Mouse (Mus musculus) cerebellum, postnatal 14 days (tissue): ENCODE measurements around the gene Asb2.

Experiments
- DNase-seq, 2 experiments: peaks; one replicate each; pipeline ENCODE4 v3.0.0; 2021; ENCODE audit warnings: mixed read lengths in 2 of 2

Gene Asb2

GRCm38 (mm10) chr12:103358951-103359801, 3.4 kb upstream of the Asb2 start:
- no peak for DNase-seq

- no peak for DNase-seq
These were observed 2.4 kb upstream of the Asb2 start for GRCm38 (mm10) chr12:103358216-103358615.

DNA sequence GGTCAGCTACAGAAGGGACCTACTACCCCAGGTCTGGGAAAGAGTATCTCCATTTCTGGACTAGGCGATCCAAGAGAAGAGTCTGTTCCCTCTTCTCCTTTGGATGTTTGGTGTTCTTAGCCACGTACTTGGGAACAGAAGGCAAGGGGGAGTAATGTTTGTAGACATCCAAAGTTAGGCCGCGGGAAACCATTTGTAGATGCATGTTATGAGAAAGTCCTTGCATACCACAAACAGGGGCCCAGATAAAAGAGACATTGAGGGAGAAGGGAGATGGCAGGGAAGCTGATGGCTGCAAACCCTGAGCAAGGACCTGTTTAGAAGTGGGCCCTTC, 581 bp upstream of the Asb2 start:
- DNase-seq: no peak

DNA sequence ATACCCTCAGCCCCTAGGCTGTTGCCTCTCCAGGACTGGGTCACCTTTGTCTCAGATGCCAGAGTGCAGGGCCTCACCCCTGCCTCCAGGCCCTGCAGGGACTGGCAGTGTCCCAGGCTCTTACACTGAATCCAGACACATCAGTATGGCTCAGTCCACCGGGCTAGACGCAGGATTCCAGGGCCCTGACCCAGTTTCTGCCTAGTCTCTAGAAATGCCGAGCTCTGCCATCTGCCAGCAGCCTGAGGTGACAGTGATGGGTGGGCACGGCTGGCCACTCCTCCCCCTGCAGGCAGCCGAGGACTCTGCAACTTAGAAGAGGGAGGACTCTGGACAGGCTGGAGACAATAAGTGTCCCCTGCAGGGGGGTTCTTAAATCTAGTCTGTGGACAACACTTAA, 2.3 kb downstream of the Asb2 start:
- DNase-seq: peak; percentile 78 to 81

DNA sequence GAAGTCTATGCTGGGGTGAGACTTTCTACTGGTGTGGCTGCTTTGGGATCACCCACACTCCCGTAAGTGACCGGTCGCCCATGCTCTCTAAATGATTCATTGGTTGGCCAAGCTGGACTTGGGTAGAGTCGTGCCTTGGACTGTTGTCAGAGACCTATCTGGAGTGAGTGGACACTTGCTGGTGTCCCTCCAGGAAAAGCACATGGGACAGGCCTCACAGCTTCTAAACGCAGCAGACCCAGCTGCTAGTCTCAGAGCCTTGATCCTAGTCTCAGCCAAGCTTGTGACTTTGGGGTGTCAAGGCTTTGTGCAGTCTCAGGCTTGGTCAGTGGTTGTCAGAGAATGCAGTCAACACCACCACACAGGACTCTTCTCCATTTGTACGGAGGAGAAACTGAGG, 3.1 kb downstream of the Asb2 start:
- DNase-seq: no peak

DNA sequence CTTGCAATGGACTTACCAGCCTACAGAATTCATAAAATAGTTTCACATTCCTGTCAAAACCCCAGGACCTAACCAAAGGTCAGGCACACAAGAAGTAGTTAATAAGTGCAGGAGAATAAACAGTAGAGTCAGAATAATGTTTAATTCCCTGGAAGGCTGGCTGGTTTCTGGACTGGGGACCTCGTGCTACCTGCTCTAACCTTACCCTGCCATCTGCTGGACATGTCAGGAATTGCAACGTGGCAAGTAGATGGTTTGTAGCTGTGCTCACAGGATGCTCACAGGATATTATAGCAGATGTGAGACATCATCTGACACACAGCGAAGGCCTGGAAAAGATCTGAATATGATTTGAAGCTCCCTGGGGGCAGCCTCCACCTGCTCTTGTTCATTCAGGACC, 7.3 kb downstream of the Asb2 start:
- DNase-seq: peak; percentile 91 to 96

DNA sequence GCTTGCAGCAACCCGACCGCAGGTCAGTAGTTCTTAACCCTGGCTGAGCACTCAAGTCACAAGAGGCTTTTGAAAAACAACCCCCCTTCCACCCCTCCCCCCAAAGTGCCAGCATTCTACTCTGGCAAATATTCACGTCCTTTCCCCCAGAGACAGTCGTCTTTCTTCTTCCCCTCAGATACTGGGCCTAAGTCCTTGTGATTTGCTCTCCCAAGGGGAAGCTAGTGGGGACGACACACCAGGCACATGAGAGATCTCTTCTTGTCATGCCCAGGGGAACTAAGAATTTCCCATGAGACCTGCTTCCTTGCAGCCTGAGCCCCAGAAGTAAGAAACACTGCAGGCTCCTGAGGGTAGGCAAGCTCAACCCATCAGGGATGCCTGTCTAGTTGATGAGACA, 8.4 kb downstream of the Asb2 start:
- no peak for DNase-seq

DNA sequence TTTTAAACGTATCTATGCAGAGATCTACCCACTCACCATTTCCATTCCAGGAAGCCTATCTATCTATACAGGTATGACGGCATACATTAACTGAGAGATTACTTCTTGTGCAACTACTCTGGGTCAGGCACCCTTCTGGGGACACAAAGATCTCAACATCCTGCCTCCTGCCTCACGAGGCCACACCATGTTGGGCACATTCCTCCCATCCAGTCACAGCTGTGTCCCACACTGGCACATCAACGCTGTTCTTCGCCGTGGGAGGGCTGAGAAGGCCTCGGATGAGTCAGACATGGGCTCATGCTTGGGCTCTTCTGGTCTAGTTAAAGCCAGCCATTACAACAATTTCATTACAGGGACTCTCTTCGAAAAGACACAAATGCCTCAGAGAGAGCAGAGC, 8.9 kb downstream of the Asb2 start:
- DNase-seq: no peak

- DNase-seq: no peak
These were observed 10.9 kb downstream of the Asb2 start for GRCm38 (mm10) chr12:103344934-103345333.

DNA sequence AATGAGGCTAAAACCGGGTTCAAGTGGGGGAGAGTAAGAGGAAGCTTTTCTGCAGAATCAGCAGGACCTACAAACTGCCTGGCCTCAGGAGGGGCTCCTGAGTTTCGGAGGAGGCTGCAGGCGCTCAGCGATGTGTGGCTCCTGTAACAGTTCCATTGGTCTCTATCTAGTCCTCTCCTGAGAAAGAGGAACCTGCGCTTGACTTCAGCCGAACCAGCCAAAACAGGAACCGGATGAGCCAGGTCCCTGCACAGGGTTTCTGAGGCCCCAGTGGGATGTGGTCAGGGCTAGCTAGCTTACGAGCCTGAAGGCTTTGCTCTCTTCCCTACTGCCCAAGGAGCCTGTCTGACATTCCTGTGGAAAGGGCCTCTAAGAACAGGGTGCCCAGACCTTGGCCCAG, 12.3 kb downstream of the Asb2 start:
- no peak for DNase-seq

- no peak for DNase-seq
These were observed 14.6 kb downstream of the Asb2 start for GRCm38 (mm10) chr12:103341212-103341611.

DNA sequence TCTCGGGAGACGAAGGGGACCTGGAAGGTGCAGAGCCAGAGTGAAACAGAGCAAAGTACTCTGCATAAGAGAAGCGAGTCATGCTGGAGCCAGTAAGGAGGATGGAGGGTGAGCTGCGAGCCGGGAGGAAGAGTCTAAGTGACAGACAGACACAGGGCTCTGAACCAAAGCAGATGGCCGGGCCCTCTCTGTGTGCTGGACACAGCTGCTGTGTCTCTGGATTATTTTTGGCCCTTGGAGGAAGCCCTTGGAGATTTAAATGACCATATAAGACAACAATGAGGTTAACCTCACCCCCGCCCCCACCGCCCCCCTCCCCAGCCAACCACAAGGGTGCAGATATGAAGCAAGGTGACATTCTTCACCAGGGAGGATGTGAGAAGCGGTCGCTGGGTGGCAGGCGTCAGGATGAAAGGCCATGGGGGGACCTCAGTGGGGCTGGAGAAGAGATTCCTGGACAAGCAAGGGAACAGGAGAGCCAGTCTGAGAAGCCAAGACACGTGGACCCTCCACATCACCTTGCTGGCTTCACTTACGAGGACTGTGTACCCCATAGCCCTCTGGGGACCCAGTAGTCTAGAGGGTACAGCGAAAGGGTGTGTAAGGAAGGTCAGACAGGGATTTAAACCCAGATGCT, 17.5 kb downstream of the Asb2 start:
- no peak for DNase-seq

DNA sequence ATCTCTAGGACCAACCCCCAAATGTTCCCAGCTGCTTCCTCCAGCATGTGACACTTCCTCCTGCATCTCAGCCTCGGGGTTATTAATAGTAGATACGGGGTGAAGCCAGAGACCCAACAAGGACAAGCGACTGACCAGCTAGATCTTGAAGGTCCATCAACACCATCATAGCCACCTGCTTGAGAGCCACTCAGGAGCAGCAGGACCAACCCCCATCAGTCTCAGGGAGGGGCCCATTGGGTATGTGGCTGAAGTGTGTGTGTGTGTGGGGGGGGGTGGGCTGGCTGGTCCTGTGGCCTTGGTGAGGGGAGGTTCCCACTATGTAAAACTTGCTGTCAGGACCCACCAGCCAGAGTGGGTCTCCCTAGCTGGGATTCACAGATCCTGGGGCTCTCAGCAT, 19.0 kb downstream of the Asb2 start:
- no peak for DNase-seq

GRCm38 (mm10) chr12:103333426-103333825, 22.4 kb downstream of the Asb2 start:
- no peak for DNase-seq

DNA sequence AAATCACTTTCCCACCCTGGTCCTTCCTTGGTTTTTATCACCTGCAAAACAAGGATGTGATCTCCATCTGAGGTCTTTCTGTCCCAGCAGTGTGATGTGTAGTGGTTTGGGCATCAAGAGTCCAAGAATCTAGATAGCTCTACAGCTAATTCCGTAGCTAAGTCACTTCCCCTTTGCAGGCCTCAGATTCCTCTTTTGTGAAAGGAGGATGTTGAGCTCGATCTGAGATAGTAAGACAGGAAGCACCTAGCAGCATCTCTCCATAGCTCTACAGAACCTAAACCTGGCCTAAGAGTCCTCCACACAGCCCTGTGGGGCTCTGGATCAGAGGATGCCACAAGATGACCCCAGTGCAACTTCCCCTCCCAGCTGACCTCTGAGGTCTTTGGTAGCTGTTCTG, 22.9 kb downstream of the Asb2 start:
- no peak for DNase-seq

GRCm38 (mm10) chr12:103331491-103331890, 24.3 kb downstream of the Asb2 start:
- DNase-seq: no peak

- DNase-seq: peak in 1 of 2 experiments; percentile 47
These were observed 27.2 kb downstream of the Asb2 start for GRCm38 (mm10) chr12:103328448-103329191.

- DNase-seq: no peak
These were observed 28.7 kb downstream of the Asb2 start for GRCm38 (mm10) chr12:103327107-103327506.

GRCm38 (mm10) chr12:103326569-103326968, 29.2 kb downstream of the Asb2 start:
- DNase-seq: no peak

GRCm38 (mm10) chr12:103325156-103325857, 30.5 kb downstream of the Asb2 start:
- DNase-seq: peak; percentile 94 to 98

GRCm38 (mm10) chr12:103322801-103323200, 33.0 kb downstream of the Asb2 start:
- peak; percentile 54 to 62 for DNase-seq

DNA sequence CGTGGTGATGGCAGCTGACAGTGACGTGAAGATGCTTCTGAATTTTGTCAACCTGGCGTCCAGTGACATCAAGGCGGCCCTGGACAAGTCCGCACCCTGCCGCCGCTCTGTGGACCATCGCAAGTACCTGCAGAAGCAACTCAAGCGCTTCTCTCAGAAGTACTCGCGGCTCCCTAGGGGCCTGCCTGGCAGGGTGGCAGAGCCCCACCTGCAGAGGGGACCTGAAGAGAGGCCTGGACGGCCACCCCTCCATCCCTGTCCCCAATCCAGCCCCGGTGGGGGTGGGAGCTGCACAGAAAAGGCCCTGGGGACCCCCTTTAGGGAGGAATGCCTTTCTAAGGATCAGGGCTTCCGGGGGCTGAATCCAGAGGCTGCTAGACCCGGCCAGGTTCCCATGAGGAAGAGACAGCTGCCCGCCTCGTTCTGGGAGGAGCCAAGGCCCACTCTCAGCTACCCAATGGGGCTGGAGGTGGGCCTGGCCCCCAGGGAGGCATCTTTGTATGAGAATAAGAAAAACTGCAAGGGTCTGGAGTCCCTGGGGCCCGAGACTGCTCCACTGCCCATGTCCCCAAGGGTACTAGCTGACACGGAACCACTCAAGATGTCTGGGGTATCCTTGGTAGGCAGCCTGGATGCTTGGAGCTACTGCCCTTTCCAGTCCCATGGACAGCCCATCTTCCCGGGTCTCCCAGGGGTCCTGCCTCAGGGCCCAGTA, 39.8 kb downstream of the Asb2 start:
- no peak for DNase-seq
